Mouse (Mus musculus) thymus, postnatal 10 days (tissue): ENCODE measurements around the gene Acat2.
"Not testable (repeated sequence)": the region's sequence is repeated elsewhere in the genome, so short reads cannot be mapped to it uniquely, and the experiment has no call there.

Experiments
- DNase-seq, 2 experiments: peaks; one replicate each; pipeline ENCODE4 v3.0.0; 2021; ENCODE audit warnings: low spot score in 2 of 2

Gene Acat2

GRCm38 (mm10) chr17:12960331-12960873 lies at the start of gene Acat2:
Gene Acat2 (minus strand): TSS chr17:12960747.
- DNase-seq, result peak; percentile 93 to 94

GRCm38 (mm10) chr17:13009887-13010286 lies 49.3 kb upstream of the Acat2 start:
- peak in 1 of 2 experiments; percentile 35 for DNase-seq

DNA sequence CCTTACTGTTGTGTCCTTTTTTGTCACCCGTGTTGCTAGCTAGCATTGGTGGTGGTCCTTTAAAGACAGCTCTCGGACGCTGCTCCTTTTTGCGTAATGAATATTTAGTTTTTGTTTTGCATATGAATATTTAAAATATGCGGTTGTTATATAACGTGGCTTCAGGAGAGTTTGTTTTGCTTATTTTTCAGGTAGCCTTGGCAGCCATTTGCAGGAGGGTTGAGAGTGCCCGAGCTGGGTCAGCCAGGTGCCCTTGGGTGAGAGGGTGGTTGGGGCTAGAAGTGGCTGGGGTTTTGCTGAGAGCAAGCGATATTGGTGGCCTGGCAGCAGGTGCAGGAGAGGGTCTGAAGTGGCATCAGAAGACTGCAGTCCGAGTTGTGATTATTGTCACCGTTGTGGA lies 48.0 kb upstream of the Acat2 start:
- no peak for DNase-seq

GRCm38 (mm10) chr17:13007730-13008425 lies 47.3 kb upstream of the Acat2 start:
- DNase-seq, result peak; percentile 92 to 93

DNA sequence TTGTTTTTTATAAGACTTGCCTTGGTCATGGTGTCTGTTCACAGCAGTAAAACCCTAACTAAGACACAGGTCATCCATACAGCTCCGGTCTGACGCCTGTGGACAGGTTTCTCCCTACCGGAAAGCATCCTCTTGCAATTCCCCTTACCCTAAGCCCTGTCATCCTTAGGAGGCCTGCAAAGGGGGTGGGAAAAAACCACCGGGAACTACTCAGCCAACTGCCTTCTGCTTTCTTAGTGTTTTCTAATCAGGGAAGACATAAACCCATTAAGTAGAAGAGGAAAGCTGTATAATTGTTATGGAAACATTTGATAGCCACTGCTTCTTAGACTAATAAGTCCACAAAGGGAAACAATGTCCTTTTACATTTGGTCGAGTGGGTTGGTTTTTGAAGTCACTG lies 46.4 kb upstream of the Acat2 start:
- DNase-seq, result no peak

DNA sequence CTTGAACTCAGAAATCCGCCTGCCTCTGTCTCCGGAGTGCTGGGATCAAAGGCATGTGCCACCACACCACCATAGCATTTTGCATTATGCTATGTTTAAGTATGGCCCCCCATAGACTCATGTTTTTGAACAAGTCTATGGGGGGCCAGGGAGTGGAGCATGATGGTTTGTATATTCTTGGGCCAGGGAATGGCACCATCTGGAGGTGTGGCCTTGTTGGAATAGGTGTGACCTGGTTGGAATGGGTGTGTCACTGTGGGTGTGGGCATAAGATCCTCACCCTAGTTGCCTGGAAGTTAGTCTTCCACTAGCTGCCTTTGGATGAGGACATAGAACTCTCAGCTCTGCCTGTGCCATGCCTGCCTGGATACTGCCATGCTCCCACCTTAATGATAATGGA lies 46.0 kb upstream of the Acat2 start, which contains the start of gene Sod2:
Sod2 (plus strand) TSS at position 301 of the 400 bp plus-strand sequence.
- DNase-seq, result not testable (repeated sequence)

DNA sequence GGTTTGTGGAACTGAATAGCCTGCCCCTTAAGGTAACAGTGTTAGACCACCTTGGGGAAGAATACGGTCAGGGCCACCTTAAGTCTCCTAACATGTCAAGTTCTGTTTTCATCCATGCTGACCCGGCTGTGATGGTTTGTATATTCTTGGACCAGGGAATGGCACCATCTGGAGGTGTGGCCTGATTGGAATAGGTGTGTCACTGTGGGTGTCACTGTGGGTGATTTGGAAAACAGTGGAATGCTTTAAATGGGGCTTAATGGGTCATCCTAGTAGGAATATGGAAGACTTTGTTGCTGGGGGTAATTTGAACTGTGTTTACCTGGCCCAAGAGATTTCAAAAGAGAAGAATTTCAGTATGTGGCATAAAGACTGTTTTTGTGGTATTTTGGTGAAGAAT lies 43.9 kb upstream of the Acat2 start:
- DNase-seq, result not testable (repeated sequence)

DNA sequence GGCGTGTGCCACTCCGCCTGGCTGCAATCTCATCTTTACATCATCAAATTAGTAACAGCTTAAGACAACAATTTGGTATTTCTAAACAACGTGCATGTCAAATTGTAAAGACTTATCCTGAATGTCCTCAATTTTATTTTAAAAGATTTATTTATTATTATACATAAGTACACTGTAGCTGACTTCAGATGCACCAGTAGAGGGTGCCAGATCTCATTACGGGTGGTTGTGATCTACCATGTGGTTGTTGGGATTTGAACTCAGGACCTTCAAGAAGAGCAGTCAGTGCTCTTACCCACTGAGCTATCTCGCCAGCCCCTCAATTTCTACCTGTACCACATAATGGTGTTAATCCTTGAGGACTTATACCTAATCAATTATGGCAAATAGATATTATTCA lies 41.7 kb upstream of the Acat2 start:
- not testable (repeated sequence) for DNase-seq

- no peak for DNase-seq
Measured at GRCm38 (mm10) chr17:12999069-12999468, 38.5 kb upstream of the Acat2 start.

DNA sequence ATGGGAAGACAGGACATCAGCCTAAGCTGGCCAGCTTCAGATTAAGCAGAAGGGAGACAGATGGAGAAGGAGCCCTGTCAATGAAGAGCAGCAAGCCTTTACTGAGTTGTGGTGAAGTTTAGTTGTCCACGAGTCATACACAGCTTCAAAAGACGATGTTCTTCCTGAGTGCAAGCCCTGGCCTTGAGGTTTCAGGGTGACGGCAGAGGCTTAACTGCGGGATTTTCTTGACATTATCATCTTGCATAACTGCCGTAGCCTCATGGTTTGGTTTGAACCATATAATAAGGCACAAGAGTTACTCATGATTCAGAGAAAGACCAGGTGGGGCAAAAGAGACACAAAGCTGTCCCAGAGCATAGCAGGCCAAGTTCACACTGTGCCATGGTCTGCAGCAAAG lies 37.3 kb upstream of the Acat2 start:
- no peak for DNase-seq

- DNase-seq, result peak; percentile 31 to 52
Measured at GRCm38 (mm10) chr17:12996345-12996744, 35.8 kb upstream of the Acat2 start.

- DNase-seq, result no peak
Measured at GRCm38 (mm10) chr17:12994069-12994468, 33.5 kb upstream of the Acat2 start, which contains the start of gene Wtap. Gene Wtap (minus strand): TSS chr17:12994169.

GRCm38 (mm10) chr17:12992470-12992991 lies 32.0 kb upstream of the Acat2 start:
- DNase-seq, result peak; percentile 88 to 91

DNA sequence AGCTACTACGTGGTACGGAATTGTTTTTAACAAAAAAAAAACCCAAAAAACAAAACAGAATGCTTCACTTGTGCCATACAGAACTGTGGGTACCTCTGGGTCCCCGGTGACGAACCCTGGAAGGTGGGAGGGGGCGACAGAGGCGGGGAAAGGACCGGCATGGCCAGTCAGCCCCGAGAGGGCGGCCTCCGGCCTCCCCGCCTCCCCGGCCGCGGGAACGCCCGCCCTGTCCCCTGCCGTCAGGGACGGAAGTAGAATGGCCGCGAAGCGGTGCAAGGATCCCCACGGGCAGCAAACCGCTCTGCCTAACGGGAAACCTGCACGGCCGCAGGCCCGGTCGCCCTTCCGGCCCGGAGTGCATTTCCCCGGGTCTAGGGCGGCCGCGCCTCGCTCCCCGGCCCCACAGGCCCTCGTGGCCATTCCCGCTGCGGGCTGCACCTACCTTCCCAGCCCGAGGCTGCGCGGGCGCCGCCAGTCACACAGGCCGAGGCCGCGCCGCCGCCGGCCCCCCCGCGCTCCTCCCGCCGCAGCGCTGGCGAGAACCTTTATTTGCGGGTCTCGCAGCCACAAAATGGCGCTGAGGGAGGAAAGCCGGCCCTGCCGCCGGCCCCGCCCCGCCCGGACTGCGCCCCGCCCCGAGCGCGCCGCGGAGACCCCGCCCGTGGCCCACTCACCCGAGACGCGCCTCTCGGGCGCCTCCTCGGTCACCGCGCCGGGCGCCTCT lies 31.2 kb upstream of the Acat2 start:
- DNase-seq, result peak; percentile 82 to 85

- DNase-seq, result peak; percentile 37 to 38
Measured at GRCm38 (mm10) chr17:12991194-12991634, 30.7 kb upstream of the Acat2 start.

- no peak for DNase-seq
Measured at GRCm38 (mm10) chr17:12990567-12991145, 30.1 kb upstream of the Acat2 start.

DNA sequence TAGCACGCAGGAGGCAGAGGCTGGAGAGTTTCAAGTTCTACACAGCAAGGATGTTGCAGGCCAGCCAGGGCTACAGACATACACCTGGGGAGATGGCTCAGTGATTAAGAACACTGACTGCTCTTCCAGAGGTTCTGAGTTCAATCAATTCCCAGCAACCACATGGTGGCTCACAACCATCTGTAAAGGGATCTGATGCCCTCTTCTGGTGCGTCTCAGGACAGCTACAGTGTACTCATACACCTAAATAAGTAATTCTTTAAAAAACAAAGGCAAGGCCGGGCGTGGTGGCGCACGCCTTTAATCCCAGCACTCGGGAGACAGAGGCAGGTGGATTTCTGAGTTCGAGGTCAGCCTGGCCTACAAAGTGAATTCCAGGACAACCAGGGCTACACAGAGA lies 27.5 kb upstream of the Acat2 start:
- DNase-seq, result peak in 1 of 2 experiments; percentile 14

GRCm38 (mm10) chr17:12983988-12984387 lies 23.4 kb upstream of the Acat2 start:
- no peak for DNase-seq

GRCm38 (mm10) chr17:12978546-12978945 lies 18.0 kb upstream of the Acat2 start:
- DNase-seq, result no peak

GRCm38 (mm10) chr17:12973851-12974250 lies 13.3 kb upstream of the Acat2 start:
- no peak for DNase-seq

- DNase-seq, result no peak
Measured at GRCm38 (mm10) chr17:12967173-12967572, 6.6 kb upstream of the Acat2 start.

GRCm38 (mm10) chr17:12963476-12963875 lies 2.9 kb upstream of the Acat2 start:
- DNase-seq, result no peak
